Mouse (Mus musculus): ENCODE measurements at regions not wholly inside any gene's neighbourhood (a gene's known extent, or its start where the extent isn't known, plus 50 kb on each side); places are given as distances from the start of the nearest gene placed in this dataset.
A peak's percentile ranks its signal among the peaks of the same experiment; 100 is the strongest.

- peak; percentile 38; the same call in 1 of the 2 replicates for TF ChIP-seq CTCF (IDR thresholded peaks at IDR 0.05; ENCODE audit: low read depth)
- TF ChIP-seq EP300 (IDR thresholded peaks at IDR 0.05; ENCODE audit: low read depth) = no peak
These were observed 97.4 kb upstream of the Mc3r start for GRCm38 (mm10) chr2:172150898-172151297.

Measured in liver, embryonic 14.5 days (tissue).